Mouse (Mus musculus) heart, postnatal 4 days (tissue): ENCODE results near the gene Ezh1. TPM values are rescaled to one million over a fixed set of nuclear protein-coding genes. Genes with fewer than 3 reads are reported as not detected.

Source experiments
- DNase-seq: peaks from one replicate; pipeline ENCODE4 v3.0.0; 2021
- total RNA-seq, 2 experiments: library from RNA; stranded (reverse); gene quantifications; 2 replicates each; pipeline ENCODE4 v1.2.3; 2021

Gene Ezh1
- 10 to 100 TPM; 14.7 to 15.0 TPM for total RNA-seq

DNA sequence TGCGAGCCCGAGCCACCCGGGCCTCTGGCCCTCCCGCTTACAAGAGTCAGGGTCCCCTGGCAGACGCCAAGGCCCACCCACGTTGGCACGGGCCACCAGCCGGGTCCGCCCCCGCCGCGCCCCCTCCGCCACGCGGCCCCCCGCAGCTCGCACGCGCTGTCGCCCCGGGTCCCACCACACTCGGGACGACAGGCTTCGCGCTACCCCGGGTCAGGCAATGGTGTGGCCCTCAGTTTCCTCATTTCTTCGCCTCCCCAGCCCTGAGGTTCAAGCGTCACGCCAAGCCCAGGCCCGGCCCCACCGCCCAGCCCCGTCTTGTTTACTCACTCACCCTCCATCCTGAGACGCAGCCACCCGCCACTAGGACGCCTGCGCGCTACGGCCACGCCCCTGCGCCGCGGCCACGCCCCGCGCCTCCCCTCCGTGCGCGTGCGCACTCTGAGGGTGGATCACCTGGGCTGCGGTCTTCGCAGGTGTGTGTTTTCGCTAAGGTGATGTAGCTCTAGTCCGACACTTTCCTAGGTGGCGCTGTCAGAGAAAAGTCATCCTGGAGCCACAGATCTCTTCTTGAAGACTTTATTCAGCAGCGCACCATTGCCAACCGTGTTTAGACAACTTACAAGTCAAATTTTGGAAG, at the start of gene Ezh1:
Ezh1 (minus strand) TSS at position 399 of the 637 bp plus-strand sequence.
- peak; percentile 91 for DNase-seq

DNA sequence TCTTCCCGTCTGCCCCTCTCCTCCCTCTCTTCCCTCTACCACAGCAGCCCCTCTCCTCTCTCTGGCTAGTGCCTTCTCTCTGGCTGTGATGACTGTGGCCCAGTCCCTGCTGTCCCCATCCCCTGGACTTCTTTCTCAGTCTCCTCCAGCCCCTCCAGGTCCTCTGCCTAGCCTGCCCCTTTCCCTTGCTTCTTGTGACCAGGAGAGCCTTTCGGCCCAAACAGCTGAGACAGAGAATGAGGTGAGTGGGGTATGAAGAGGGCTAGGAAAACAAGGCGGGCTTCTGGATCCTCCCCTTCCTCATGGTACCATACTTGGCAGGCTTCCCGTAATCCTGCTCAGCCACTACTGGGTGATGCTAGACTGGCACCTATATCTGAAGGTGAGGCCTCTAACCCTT, 49.0 kb upstream of the Ezh1 start:
- DNase-seq: no peak

DNA sequence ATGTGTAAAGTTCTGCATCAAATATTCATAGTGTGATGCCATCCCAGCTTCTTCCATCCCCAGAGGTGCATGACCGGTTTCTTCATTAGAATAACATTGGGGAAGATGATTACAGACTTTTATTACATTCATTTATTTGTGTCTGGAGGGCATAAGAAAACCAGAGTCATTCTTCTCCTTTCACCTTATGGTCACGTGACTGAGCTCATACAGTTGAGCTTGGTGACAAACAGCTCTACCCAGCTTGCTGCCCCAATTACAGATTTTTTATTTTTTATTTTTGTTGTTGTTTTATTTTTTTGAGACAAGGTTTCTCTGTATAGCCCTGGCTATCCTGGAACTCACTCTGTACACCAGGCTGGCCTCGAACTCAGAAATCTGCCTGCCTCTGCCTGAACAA, 46.2 kb upstream of the Ezh1 start:
- no peak for DNase-seq

DNA sequence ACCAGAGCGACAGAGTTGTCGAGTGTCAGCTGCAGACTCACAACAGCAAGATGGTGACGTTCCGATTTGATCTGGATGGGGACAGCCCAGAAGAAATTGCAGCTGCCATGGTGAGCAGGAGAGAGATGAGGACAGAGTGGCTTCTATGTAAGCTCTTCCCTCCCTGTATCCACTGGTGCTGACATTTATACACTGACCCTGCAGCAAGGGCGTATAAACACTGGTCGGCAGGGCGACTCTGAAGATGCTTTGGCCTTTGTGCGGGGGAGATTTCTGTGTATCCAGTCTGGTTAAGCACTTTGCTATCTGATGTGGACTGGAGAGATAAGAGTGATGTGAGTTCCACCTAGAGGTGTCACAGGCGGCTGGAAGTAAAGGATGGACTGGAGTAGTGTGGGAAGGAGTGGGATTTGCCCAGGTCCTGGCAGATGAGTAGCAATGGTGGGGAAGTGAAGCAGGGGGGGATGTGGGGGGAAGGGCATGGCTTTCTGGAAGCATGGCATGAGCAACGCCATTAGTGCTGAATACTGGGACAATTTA, 43.4 kb upstream of the Ezh1 start:
- no peak for DNase-seq

DNA sequence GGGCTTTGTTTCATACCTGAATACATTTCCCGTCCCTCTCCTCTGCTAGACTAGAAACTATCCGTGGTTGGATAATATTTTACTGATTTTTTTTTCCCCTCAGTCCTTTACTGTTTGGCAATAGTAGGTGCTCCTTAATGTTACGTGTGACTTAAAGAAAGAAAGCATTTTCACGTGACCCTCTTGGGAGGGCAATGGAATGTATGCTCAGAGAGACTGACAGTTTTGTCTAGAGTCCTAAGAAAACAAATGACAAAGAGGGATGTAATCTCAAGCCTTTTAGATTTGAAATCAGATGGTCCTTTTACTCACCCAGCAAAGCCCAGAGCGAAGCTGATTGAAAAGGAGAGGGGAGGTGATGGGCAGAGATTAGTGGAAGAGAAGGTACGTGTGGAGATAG, 39.6 kb upstream of the Ezh1 start:
- no peak for DNase-seq

DNA sequence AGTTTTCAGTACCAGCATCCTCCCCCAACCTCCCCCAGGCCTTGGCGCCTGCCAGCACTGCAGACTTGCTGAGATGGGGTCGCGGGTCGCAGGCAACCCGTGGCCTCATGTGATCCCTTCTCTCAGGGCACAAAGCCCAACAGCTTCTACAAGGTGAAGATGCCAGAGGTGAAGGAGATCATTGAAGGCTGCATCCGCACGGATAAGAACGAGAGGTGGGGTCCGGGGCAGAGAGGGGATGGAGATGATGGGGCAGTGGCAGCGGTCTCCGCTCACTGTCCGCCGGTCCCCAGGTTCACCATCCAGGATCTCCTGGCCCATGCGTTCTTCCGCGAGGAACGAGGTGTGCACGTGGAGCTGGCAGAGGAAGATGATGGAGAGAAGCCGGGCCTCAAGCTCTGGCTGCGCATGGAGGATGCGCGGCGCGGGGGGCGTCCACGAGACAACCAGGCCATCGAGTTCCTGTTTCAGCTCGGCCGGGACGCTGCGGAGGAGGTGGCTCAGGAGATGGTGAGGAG, 38.8 kb upstream of the Ezh1 start:
- no peak for DNase-seq

DNA sequence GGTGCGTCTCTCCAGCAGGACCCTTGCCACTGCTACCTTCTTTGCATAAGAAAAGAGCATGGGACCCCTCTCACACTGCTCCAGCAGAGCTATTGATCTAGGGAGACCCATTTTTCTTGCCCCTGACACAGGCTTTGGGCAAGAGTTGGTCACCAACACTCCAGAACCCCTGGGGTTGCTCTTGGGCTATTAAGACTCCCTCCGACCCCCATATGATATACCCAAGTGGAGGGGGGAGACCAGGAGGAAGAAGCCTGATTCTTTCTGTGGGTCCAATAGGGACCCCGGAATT, 37.7 kb upstream of the Ezh1 start:
- no peak for DNase-seq

DNA sequence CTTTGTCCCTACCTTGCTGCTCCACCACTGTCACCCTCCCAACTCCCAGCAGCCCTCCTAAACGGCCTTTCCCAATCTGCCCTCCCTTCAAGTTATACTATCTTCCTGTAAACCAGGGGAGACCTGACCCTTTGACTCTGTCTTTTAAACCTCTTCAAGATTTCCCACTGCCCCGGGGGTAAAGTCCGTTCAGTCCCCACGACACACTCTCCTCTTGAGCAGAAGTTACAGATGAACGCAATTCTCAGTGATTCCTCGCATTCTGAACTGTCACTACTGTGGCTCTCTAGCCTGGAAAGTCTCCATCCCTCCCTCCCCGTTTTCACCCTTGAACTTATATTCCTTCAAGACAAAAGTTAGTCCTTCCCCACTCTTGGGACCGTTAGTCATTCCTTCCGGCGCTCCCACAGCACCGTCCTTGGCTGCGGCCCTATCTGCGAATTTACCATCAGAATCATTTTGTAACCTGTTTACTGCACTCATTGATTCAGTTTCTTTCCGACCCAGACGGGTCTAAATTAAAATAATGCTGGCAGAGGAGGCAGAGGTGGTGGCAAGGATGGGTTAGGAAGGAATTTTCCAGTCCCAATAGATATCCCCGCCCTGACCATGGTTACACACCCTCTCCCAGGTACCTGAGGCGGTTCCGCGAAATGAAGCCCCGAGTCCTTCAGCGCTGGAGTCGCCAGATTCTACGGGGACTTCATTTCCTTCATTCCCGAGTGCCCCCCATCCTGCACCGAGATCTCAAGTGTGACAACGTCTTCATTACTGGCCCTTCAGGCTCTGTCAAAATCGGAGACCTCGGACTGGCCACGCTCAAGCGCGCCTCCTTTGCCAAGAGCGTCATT, 37.1 kb upstream of the Ezh1 start:
- DNase-seq: no peak

DNA sequence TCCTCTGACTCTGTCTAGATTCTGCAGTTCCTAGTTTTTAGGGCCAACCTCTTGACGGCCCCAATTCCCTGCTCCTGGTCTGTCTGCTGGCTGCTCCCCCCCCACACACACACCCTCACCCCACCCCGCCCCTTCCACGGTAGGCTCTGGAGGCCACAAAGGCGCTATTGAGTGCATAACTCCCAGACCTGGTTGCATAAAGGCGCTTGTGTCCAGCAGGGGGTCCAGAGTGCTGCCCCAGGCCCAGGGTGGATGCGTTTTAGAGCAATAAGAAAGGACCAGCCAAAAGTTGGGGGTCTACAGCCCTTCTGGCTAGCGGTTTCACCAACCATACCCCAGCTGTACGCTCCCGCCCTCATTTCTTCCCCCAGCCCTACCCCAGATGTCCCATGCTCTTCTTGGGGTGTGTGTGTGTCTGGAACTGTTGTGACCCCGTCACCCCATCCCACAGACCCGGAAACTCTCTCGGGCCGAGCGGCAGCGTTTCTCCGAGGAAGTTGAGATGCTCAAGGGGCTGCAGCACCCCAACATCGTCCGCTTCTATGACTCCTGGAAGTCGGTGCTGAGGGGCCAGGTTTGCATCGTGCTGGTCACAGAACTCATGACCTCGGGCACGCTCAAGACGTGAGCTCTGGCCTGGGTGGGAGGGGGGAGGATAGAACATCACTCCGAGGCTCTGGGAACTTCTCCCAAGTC, 36.2 kb upstream of the Ezh1 start:
- DNase-seq: no peak

DNA sequence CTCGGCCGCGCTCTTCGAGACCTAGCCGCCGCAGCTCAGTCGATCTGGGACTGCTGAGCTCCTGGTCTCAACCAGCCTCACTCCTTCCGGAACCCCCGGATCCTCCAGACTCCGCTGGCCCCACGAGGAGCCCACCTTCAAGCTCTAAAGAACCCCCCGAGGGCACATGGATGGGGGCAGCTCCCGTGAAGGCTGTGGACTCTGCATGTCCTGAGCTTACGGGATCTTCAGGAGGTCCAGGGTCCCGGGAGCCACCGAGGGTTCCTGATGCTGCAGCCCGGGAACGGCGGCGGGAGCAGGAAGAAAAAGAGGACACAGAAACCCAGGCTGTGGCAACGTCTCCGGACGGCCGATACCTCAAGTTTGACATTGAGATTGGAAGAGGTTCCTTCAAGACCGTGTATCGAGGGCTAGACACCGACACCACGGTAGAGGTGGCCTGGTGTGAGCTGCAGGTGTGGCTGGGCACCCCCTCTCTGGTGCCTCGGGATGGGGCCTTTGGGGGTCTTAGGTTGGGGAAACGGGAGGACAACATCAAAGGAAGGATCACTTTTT, 34.6 kb upstream of the Ezh1 start:
- DNase-seq: no peak

DNA sequence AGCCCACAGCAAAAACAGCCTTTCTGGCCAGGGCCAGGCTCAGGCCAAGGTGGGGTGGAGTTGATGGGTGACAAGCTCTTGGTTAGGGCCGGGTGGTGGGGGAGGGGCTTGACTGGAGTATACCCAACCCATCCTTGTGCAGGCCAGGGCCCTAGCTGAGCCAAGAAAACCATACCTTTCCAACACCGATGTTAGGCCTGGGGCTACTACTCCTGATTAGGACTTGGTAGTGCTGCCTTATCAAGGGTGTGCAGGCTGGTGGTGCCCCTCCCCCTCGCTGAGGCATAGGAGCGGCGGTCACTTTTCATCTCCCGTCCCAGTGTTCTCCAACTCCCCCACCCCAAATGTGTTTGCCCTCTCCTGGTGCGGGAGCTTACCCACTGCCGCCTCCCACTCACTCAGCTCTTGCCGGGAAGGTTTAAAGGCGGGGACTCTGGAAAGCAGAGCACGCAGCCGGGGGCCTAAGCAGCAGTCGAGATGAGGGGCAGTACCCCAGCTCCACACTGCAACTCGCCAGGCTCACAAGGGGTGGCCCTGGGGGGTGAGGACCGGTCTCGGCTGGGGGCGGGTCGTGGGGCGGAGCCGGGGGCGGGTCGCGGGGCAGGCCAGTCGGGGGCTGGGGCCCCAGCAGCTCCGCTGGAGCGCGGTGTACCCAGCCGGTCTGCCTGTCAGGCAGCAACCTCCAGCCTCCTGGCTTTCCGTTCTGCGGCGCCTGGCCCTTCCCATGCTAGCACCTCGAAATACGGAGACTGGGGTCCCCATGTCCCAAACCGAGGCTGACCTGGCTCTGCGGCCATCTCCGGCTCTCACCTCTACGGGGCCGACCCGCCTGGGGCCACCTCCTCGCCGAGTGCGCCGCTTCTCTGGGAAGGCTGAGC, 33.9 kb upstream of the Ezh1 start, which contains the start of gene Wnk4:
Wnk4 (plus strand) TSS at position 620 of the 878 bp plus-strand sequence.
- DNase-seq: peak; percentile 75

DNA sequence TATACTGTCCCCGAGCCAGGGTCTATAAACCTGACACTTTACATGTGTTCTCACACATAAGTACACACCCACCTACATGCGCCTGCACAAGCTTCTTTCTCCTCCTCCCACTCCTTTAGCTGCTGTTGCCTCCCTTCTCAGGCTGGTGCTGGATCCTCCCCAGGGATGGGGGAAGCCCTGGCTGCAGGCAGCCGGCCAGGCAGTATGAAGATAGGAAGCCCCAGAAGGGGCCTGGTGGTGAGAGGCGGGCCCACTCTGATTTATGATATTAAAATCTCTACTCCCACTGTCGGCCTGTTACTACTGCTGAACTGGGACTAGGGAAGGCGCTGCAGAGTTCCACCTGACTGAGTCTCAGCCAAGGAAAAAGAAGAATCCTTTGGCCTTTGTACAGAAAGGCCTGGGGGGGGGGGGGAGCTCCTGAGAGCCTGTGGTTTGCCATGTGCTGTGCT, 33.0 kb upstream of the Ezh1 start:
- DNase-seq: peak; percentile 70

DNA sequence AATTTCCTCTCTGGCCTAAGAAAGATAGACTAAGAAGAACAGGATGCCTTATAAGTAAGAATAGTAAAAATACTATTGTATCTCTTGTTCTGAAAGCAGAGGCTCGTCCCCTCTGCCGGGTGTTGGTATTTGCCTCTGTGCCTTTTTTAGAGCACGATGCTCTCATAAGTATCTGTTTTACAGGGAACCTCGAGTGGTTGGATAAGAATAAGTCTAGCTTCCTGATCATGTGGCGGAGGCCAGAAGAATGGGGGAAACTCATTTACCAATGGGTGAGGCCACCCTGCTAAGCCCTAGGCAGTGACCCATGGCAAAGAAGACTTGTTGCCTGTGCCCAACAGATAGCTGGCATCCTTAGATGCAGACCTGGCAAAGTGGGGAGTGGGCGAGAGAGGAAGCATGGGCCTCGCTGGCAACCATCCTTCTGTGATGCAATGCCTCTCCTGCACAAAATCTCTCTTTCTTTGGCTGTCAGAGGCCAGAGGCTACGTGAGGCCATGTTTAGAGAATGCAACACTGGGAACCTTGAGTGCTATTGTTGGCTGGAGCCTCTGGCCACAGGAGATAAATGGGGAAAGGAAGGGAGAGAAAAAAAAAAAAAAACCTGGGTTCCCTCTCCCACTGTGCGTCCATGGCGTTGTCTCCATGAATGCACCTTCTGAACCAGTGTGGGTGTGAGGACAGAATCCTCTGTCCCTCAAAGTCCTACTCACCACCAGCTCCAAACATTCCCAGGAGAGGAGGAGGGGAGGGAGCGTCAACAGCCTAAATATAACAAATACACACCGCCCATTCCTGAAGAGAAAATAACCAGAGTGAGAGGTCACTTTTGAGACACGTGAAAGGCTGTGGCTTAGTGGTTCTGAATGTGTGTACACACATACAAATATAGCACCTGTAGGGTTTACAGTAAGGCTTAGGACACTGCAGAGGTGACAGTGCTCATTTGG, 29.8 kb upstream of the Ezh1 start:
- peak; percentile 39 for DNase-seq

DNA sequence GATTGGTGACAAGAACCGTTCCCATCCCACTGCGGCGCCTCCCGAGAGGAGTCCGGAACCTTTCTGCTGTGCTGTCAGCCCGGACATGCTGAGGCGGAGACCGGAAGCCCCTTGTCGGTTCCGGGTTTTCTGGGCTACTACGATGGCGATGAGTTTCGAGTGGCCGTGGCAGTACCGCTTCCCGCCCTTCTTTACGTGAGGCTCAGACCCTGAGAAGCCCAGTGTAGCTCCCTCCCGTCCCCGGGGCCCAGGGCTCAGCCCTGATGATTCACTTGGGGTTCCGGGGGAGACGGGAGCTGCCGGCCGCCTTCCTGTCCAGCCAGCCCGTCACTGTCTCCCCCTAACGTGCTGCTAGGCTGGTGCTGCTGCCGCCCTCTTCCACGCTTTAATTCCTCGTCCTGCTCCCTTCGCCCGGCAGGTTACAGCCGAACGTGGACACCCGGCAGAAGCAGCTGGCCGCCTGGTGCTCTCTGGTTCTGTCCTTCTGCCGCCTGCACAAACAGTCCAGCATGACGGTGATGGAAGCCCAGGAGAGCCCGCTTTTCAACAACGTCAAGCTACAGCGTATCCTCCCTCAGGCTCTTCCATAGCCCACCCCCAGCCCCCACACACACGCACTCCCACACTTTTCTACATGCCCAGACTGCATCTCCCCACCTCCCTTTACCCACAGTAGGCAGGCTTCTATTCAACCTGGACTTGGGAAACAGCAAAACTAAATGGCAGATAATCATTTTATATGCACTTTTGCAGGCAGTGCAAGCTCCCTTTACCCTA, 27.5 kb upstream of the Ezh1 start, which contains the start of gene Vps25:
Vps25 (plus strand) TSS at position 95 of the 777 bp plus-strand sequence.
- peak; percentile 88 for DNase-seq

DNA sequence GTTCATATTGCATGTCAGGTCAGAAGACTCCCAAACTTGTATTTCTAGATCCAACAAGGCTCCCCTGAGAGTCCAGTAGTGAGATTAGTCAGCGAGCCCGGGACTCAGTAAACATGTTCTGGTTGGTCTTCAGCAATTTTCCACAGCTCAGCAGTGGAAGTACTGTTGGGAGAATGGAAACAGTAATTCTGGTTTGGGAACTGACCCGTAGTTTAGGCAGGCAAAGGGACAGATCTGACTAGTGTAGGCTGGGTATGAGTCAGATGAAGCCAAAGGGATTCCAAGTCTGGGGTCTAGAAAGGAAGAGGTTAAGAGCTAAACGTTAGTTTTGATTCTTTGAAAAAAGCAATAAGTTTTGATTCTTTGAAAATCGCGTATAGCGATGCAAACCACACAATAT, 26.7 kb upstream of the Ezh1 start:
- DNase-seq: no peak

DNA sequence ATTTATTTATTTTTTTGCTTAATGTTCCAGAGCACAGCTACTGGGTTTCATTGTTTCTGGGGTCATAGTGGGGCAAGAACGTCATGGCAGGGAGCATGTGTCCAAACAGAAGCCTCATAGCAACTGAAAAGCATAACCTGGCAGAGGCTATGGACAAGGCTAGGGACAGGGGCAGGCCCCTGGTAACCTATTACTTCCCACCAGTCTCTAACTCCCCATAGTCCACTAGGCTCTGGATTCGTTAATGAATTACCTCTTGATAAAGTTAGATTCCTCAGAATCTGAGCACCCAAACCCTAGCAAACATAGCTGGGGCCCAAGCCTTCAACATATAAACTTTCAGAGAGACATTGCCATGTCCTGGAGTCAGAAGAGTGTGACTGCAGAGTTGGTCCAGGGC, 24.8 kb upstream of the Ezh1 start:
- no peak for DNase-seq

DNA sequence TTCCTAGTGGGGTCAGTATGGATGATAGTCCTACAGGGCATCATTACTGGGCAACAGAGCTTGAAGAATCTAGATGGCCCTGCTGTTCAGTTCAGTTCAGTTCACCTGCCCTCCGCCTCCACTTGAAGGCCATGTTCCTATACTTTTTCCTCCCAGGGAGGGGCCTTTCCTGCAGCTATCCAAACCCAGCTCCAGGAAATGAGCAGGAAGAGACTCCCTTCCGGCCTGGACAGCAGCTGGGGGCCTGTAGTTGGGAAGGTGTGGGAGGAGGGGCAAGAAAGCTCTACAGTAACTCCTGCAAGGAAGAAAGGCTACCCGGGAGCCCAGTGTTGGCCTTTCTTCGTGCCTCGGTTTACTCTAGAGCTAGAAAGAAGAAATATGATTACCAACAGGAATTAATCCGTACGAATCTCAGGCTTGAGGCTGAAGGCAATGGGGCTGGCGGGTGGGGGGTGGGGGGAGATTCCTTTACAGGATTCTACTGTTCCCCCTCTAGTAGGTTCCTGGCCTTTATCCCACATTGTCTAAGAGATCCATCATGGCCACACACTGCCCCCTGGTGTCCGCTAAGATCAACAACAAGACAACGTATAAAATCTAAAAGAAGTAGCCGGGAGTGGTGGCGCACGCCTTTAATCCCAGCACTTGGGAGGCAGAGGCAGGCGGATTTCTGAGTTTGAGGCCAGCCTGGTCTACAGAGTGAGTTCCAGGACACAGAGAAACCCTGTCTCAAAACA, 22.2 kb upstream of the Ezh1 start:
- peak; percentile 75 for DNase-seq

DNA sequence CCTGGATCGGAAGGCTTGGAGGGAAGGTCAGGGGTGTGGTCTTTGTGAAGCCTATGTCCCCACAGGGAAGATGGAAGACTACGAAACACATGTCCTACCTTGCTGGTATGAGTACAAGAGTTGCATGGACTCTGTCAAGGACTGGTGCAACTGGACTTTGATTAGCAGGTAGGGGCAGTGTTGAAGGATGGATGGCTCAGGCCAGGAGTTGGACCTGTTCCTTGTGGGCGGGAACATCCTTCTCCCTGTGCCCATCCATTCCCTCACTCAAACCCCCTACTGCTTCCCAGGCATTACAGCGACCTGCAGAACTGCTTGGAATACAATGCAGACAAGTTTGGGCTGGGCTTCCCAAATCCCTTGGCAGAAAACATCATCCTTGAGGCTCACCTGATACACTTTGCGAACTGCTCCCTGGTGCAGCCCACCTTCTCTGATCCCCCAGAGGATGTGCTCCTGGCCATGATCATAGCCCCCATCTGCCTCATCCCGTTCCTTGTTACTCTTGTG, 21.3 kb upstream of the Ezh1 start:
- no peak for DNase-seq

DNA sequence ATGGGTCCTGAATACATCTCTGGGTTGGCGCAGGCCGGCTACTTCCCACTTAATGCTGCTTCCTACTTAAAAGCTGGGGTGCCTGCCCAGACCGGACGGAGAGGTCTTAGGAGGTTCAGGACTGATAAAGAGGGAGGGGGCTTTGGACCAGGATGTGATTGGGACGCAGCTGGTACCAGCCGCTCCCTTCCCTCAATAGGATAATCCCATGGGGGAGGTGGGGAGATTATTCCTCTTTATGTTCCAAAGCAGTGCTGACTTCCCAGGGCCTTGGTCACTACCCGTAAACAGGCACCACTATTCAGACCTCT, 20.4 kb upstream of the Ezh1 start:
- no peak for DNase-seq
